Mouse (Mus musculus) hindbrain, embryonic 12.5 days (tissue): Measurements from ENCODE around the gene Pappa2. TPM values are rescaled to one million over a fixed set of nuclear protein-coding genes. Genes with fewer than 3 reads are reported as not detected.

ENCODE experiments used
- ATAC-seq: fragments of 200-750 bp; cut with Nextera tagmentation; 2 replicates; pipeline ENCODE4 v1.8.0; 2017; ENCODE audit warnings: moderate TSS enrichment; ENCODE audit not compliant: low FRiP score
- H3K27ac ChIP-seq: fragments of 300-500 bp; sonication (generic); 2 replicates; pipeline ENCODE4 v1.5.1; 2016; ENCODE audit warnings: mild to moderate bottlenecking
- H3K27me3 ChIP-seq: fragments of 300-500 bp; sonication (generic); 2 replicates; pipeline ENCODE4 v1.6.1; 2016; ENCODE audit warnings: mild to moderate bottlenecking
- H3K36me3 ChIP-seq: fragments of 300-500 bp; sonication (generic); 2 replicates; pipeline ENCODE4 v1.6.1; 2016; ENCODE audit warnings: mild to moderate bottlenecking
- H3K4me1 ChIP-seq: fragments of 300-500 bp; sonication (generic); 2 replicates; pipeline ENCODE4 v1.6.1; 2016
- H3K4me2 ChIP-seq: fragments of 300-500 bp; sonication (generic); replicated peaks from 2 replicates; pipeline ENCODE4 v1.6.1; 2016; ENCODE audit warnings: mild to moderate bottlenecking
- H3K4me3 ChIP-seq: fragments of 300-500 bp; sonication (generic); 2 replicates; pipeline ENCODE4 v1.5.1; 2016; ENCODE audit warnings: mild to moderate bottlenecking
- H3K9ac ChIP-seq: fragments of 300-500 bp; sonication (generic); 2 replicates; pipeline ENCODE4 v1.6.1; 2016; ENCODE audit warnings: mild to moderate bottlenecking, moderate library complexity
- H3K9me3 ChIP-seq: fragments of 300-500 bp; sonication (generic); replicated peaks from 2 replicates; pipeline ENCODE4 v1.6.1; 2016; ENCODE audit warnings: mild to moderate bottlenecking
- WGBS: fragments of 180-500 bp; shearing (Covaris S2); methylation state at CpG from one replicate; pipeline ENCODE4 v1.1.7; 2016; 5-methylcytosine and 5-hydroxymethylcytosine counted together
- polyA plus RNA-seq: library from polyadenylated mRNA; unstranded; fragments of >200 nt; fragmentation: Nextera tagmentation; extraction: Ambion mirVana; gene quantifications from 2 replicates; pipeline ENCODE4 v1.2.1, GENCODE M21; 2016

The Pappa2 gene
- polyA plus RNA-seq, 1 experiment from 2014 or later = 2.3 TPM

DNA sequence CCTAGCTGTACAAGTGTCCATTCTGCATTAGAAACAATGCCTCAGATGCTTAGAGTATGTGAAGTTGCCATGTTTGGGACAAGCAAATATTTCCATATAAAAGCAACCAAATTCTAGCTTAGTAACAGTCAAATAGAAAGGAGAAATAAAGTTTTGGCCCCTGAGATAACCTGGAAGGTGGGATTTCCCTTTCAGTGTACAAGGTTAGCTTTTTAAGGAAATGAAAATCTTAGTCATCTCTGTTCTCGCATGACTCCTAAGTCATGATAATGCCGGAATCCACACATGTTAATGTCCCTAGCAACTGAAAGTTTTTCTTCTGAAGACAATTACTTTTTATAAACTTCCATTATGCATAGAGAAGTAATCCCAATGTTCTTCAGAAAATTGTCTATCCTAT lies 160.6 kb downstream of the Pappa2 start:
- WGBS = 82% methylated on average over 2 of the region's 2 CpGs
- Histone ChIP-seq H3K27ac (no peak overlapping the region), H3K4me3 (no peak overlapping the region), H3K27me3 (no peaks in the 10 kb centered on the region), H3K9me3 (no peaks in the 10 kb centered on the region), H3K4me1 (no peaks in the 10 kb centered on the region), H3K36me3 (no peaks in the 10 kb centered on the region), H3K9ac (no peak overlapping the region), H3K4me2 (no peak overlapping the region)
- ATAC-seq = no peak

DNA sequence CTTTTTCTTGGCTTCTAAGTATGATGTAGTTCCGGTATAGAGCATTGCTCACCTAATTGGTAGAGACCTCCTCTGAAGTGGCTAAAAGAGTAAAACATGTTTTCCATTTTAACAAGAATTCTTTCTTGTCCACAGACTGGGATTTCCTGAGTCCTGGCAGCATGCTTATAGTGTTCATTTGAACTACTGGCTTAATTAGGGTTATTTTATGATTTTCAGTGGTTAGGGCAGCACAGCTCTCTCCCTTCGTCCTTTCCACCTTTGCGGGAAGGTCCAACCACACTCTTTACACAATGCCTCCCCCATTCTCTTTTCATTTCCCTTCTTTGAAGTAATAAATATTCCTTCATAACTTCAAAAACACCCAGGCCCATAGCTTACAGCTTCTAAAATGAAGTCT lies 163.8 kb downstream of the Pappa2 start:
- no peak overlapping the region for H3K4me3 ChIP-seq
- H3K27me3 ChIP-seq = no peaks in the 10 kb centered on the region
- no peaks in the 10 kb centered on the region for H3K36me3 ChIP-seq
- 85% methylated on average over 3 of the region's 3 CpGs for WGBS
- no peak overlapping the region for H3K9ac ChIP-seq
- no peak overlapping the region for H3K27ac ChIP-seq
- no peak overlapping the region for H3K4me2 ChIP-seq
- H3K9me3 ChIP-seq = no peaks in the 10 kb centered on the region
- no peaks in the 10 kb centered on the region for H3K4me1 ChIP-seq
- no peak for ATAC-seq

DNA sequence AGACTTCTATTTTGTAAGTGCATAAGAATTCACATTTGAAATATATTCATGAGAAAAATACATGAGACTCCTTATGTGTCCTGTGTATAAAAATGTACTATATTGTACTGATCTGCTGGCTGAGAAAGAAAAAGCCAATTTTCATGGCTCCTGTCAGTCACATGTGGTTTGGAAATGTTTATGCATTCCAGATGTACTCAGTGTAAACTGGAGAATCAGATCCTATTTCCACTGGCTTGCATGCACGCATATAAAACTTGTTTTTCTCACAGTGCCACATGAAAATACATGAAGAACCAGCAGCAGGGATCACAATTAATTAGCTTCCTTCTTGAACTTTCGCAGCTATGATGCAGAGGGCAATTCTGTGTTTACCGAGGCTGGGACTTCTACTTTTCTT lies 168.4 kb downstream of the Pappa2 start:
- Histone ChIP-seq H3K9me3 (no peaks in the 10 kb centered on the region), H3K27ac (no peak overlapping the region), H3K36me3 (no peaks in the 10 kb centered on the region), H3K9ac (no peak overlapping the region), H3K27me3 (no peaks in the 10 kb centered on the region), H3K4me1 (no peaks in the 10 kb centered on the region), H3K4me3 (no peak overlapping the region), H3K4me2 (no peak overlapping the region)
- no peak for ATAC-seq
- 68% methylated on average over 3 of the region's 3 CpGs for WGBS

DNA sequence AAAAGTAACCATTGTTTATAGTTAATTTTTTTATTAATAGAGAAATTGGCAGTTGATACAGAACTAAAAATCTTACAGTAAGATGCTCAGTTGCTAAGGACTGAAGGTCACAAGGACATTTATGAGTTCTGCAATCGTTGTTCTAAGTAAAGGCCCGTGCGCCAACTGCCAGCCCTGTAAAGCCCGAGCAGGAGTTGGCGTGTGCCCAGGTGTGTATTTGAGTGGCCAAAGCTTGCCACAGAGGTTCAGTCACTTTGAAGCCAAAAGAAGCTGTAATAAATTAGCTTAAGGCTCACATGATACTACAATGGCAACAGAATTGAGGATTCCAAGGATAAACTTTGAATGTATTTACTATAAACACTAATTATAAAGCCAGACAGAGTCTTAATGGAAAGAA lies 204.8 kb downstream of the Pappa2 start:
- no peak overlapping the region for H3K4me3 ChIP-seq
- H3K4me2 ChIP-seq = no peak overlapping the region
- 96% methylated on average over 5 of the region's 5 CpGs for WGBS
- H3K27ac ChIP-seq = no peak overlapping the region
- no peaks in the 10 kb centered on the region for H3K4me1 ChIP-seq
- no peak for ATAC-seq
- H3K9me3 ChIP-seq = no peaks in the 10 kb centered on the region
- no peaks in the 10 kb centered on the region for H3K27me3 ChIP-seq
- no peaks in the 10 kb centered on the region for H3K36me3 ChIP-seq
- no peak overlapping the region for H3K9ac ChIP-seq

DNA sequence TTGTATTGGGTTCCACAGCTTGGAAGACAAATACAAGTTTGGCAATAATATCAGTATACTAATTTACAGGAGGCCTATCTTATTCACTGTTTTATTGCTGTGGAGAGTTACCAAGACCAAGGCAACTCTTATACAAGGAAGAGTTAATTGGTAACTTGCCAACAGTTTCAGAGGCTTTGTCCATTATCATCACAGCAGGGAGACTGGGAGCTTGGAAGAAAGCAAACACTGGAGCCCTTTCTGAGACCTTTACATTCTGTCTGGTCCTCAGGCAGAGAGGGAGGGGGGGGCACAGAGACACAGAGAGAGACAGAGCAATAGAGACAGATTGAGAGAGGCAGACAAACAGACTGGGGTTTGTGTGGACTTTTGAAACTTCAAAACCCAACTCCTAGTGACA lies 207.2 kb downstream of the Pappa2 start:
- no peaks in the 10 kb centered on the region for H3K4me1 ChIP-seq
- ATAC-seq = no peak
- no peaks in the 10 kb centered on the region for H3K9me3 ChIP-seq
- H3K9ac ChIP-seq = no peak overlapping the region
- H3K4me2 ChIP-seq = no peak overlapping the region
- no peak overlapping the region for H3K27ac ChIP-seq
- H3K36me3 ChIP-seq = no peaks in the 10 kb centered on the region
- H3K27me3 ChIP-seq = no peaks in the 10 kb centered on the region
- no peak overlapping the region for H3K4me3 ChIP-seq

DNA sequence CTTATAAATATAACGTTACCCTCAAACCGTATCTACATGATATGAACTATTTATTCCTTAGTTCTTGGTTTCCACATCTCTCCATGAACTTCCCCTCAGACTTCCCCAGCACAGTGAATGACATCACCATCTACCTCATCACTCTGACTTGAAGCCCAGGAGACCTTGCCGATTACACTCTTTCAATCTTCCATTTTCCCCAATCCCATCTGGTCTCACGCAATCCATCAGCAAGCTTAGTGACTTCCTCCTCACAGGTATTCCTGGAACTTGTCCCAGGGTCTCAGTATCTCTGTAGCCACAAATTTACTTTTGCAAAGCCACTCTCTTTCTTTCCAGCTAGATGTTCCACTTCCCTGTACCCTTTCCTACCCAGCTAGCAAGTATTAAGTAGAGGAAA lies 209.5 kb downstream of the Pappa2 start:
- H3K27me3 ChIP-seq = no peaks in the 10 kb centered on the region
- H3K4me2 ChIP-seq = no peak overlapping the region
- ATAC-seq = no peak
- no peaks in the 10 kb centered on the region for H3K36me3 ChIP-seq
- no peaks in the 10 kb centered on the region for H3K4me1 ChIP-seq
- WGBS = 90% methylated on average over 4 of the region's 4 CpGs
- no peak overlapping the region for H3K4me3 ChIP-seq
- H3K9ac ChIP-seq = no peak overlapping the region
- H3K27ac ChIP-seq = no peak overlapping the region
- no peaks in the 10 kb centered on the region for H3K9me3 ChIP-seq

DNA sequence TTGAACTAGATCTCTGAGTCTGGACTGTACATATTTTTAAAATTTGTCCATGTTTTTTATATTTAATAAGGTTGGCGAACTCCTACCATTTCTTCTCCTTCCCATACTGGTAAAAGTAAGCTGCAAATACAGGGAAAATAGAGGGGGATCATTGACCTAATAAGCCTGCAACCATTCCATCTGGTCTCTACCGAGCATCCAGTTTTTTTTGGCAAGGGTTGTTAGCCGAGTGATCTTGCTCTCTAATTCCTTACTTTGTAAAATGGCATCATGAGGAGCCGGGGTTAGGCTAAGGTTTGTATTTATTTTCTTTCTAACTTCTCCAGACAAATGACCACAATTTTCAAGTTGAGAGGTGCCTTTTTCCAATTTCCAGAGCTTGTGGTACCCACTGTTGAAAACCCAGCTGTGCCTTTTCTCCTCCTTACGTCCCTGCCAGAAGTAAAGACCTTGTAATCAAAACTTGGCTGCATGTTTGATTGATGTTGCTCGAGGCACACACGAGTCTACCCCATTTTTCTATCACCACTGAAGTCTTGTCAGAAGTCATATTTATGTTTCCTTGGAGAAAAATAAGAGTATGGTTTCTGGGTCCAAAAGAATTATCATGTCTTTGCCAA lies 210.1 kb downstream of the Pappa2 start:
- Histone ChIP-seq H3K27me3 (no peaks in the 10 kb centered on the region), H3K9me3 (no peaks in the 10 kb centered on the region), H3K4me3 (no peak overlapping the region), H3K9ac (no peak overlapping the region), H3K4me1 (no peaks in the 10 kb centered on the region), H3K36me3 (no peaks in the 10 kb centered on the region), H3K27ac (no peak overlapping the region), H3K4me2 (no peak overlapping the region)
- WGBS = 84% methylated on average over 7 of the region's 7 CpGs
- ATAC-seq = no peak

DNA sequence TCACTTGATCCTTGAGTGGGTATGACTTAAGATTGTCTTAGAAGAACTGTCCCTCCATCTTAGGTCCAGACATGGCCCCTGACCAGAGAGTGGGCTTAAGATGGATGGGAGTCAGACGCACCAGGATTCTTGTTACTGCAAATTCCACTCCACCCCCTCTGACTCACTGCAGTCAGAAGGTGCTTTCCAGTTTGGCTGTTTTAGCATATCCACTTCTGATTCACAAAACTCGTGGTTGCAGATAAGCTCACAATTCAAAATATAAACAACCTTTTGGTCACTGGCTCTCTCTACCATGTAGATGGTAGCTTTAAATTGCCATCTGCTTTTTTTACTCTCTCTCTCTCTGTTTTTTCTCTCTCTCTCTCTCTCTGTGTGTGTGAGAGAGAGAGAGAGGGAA lies 214.4 kb downstream of the Pappa2 start:
- Histone ChIP-seq H3K36me3 (no peaks in the 10 kb centered on the region), H3K4me3 (no peak overlapping the region), H3K27me3 (no peaks in the 10 kb centered on the region), H3K4me2 (no peak overlapping the region), H3K4me1 (no peaks in the 10 kb centered on the region), H3K27ac (no peak overlapping the region), H3K9ac (no peak overlapping the region), H3K9me3 (no peaks in the 10 kb centered on the region)
- no peak for ATAC-seq
- 69% methylated on average over 2 of the region's 2 CpGs for WGBS

DNA sequence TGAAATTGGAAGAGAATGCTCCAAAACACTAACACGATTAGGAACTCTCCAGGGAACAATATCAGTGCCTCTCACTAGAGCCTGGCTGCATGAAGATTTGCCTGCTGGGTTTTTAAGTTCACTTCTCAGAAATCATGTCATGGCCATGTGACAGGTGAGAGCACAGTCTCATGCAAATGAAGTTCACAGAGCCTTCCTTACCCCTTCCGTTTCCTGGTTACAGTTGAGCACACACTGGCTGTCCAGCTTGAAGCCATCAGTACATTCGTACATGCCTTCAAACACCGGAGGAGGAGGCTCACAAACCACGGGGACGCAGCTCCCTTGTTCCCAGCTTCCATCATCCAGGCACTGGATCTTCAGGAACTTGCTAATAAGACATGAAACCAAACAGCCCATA lies 215.6 kb downstream of the Pappa2 start:
- Histone ChIP-seq H3K4me3 (no peak overlapping the region), H3K4me1 (no peaks in the 10 kb centered on the region), H3K27me3 (no peaks in the 10 kb centered on the region), H3K36me3 (no peaks in the 10 kb centered on the region), H3K9ac (no peak overlapping the region), H3K4me2 (no peak overlapping the region), H3K27ac (no peak overlapping the region), H3K9me3 (no peaks in the 10 kb centered on the region)
- ATAC-seq = no peak
- WGBS = 74% methylated on average over 6 of the region's 6 CpGs

DNA sequence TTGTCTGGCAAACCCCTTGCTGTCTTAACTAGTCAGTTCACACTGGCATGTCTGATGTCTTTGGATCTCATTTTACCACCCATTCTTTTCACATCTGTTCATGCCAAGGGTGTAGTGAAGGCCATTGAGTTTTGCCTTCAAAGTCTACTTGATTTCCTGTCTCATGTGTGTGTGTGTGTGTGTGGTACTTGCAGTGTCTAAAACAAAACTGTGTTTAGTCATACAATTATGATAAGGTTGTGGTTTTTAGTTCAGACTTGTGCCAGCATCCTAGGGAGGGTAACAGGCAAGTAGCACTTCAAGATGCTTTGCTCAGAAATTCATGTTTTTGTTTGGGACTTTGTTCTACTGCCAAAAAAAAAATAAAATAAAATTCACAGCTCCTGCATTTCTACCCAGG lies 216.1 kb downstream of the Pappa2 start:
- Histone ChIP-seq H3K9me3 (no peaks in the 10 kb centered on the region), H3K27ac (no peak overlapping the region), H3K4me3 (no peak overlapping the region), H3K9ac (no peak overlapping the region), H3K36me3 (no peaks in the 10 kb centered on the region), H3K4me1 (no peaks in the 10 kb centered on the region), H3K27me3 (no peaks in the 10 kb centered on the region), H3K4me2 (no peak overlapping the region)
- ATAC-seq = no peak

DNA sequence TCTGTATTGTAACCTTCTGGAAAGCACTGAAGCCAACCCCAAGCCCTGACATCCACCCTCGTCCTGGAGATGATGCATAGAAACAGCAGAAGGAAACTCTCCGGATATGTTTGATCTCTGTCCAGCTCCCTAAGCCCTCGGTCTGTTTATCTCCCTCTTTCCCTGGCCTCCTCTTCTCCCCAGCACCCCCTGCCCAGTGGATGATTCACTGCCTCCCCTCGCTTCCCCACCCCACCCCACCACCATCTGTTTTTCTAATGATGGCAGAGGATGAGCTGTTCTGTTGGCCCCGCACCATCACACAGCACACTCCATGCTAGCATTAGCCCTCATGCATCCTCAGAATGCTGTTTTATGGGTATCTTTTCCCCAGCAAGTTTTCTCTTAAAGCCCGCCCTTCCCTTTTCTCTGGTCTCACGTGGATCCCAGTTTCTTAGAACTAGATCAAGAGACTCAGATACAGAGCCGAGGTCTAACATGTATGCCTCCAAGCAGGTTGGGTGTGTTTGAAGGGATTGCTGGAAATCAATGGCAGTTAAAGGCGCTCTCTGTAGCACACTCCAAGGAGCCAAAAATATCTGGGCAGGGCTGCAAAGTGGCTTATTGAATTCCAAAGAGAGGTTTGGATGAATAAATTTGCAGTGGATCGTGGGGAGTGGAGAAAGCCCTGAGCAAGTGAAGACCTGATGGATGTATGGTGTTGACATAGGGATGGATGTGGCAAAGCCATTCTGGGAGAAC lies 231.8 kb downstream of the Pappa2 start:
- no peak overlapping the region for H3K4me2 ChIP-seq
- H3K9me3 ChIP-seq = no peaks in the 10 kb centered on the region
- H3K4me1 ChIP-seq = no peaks in the 10 kb centered on the region
- no peak for ATAC-seq
- no peaks in the 10 kb centered on the region for H3K27me3 ChIP-seq
- H3K27ac ChIP-seq = no peak overlapping the region
- no peak overlapping the region for H3K4me3 ChIP-seq
- no peaks in the 10 kb centered on the region for H3K36me3 ChIP-seq
- WGBS = 78% methylated on average over 10 of the region's 10 CpGs
- H3K9ac ChIP-seq = no peak overlapping the region

DNA sequence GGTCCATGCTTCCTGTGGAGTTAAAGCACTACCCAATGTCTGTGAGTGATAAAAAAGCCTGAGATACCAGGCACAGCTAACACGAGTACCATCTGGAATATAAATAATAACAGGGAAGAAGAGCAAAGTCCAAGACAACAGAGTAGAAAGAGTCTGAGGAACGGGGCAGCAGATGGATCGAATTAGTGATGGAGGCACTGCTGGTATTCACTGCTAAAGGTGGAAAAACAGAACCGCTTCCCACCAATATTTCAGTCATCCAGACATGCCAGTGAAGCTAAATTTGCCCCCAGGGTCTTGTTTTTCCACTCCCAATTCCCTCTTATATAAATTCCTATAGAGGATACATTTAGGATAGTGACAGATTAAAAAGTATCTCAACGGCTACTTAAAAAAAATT lies 238.8 kb downstream of the Pappa2 start:
- 69% methylated on average over 5 of the region's 5 CpGs for WGBS
- Histone ChIP-seq H3K27me3 (no peaks in the 10 kb centered on the region), H3K27ac (no peak overlapping the region), H3K4me1 (no peaks in the 10 kb centered on the region), H3K9me3 (no peaks in the 10 kb centered on the region), H3K36me3 (no peaks in the 10 kb centered on the region), H3K4me3 (no peak overlapping the region), H3K9ac (no peak overlapping the region), H3K4me2 (no peak overlapping the region)
- ATAC-seq = no peak

DNA sequence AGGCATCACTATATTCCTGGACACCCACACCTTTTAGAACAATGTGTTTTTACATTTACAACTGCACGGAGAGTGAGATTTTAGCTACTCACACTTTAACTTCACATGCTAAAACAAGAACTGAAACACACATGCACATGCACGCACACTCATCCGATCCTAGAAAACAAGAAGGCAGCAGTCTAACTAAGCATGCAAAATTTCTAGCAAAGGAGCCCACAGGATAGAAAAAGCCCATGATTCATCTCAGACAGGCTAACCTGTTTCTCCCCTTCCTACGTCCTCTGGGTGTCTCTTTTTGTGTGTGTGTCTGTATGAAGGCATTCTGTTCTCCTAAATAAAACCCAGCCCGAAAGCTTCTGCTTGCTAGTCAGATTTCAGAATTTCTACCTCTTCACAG lies 239.3 kb downstream of the Pappa2 start:
- no peaks in the 10 kb centered on the region for H3K27me3 ChIP-seq
- H3K27ac ChIP-seq = no peak overlapping the region
- H3K9me3 ChIP-seq = no peaks in the 10 kb centered on the region
- no peak for ATAC-seq
- H3K36me3 ChIP-seq = no peaks in the 10 kb centered on the region
- no peak overlapping the region for H3K9ac ChIP-seq
- no peaks in the 10 kb centered on the region for H3K4me1 ChIP-seq
- no peak overlapping the region for H3K4me2 ChIP-seq
- 84% methylated on average over 5 of the region's 5 CpGs for WGBS
- H3K4me3 ChIP-seq = no peak overlapping the region
